Mouse (Mus musculus) hindbrain, embryonic 16.5 days (tissue): ENCODE results near the gene Dnttip2. TPM values are rescaled to one million over a fixed set of nuclear protein-coding genes. Genes with fewer than 3 reads are reported as not detected.
"Not testable (repeated sequence)": the region's sequence is repeated elsewhere in the genome, so short reads cannot be mapped to it uniquely, and the experiment has no call there.

ENCODE experiments used
- ATAC-seq: fragments of 200-750 bp; cut with Nextera tagmentation; 2 replicates; pipeline ENCODE4 v1.8.0; 2017; ENCODE audit warnings: moderate TSS enrichment, moderate library complexity
- H3K27ac ChIP-seq: fragments of 300-500 bp; sonication (generic); 2 replicates; pipeline ENCODE4 v1.5.1; 2014; ENCODE audit warnings: low read depth, mild to moderate bottlenecking, control low read depth, low read length, moderate library complexity
- H3K27me3 ChIP-seq: fragments of 300-500 bp; sonication (generic); replicated peaks from 2 replicates; pipeline ENCODE4 v1.6.1; 2014; ENCODE audit warnings: low read length; ENCODE audit not compliant: control insufficient read depth, insufficient read depth
- H3K36me3 ChIP-seq: fragments of 300-500 bp; sonication (generic); 2 replicates; pipeline ENCODE4 v1.6.1; 2014; ENCODE audit warnings: mild to moderate bottlenecking, low read length, moderate library complexity, mixed read lengths; ENCODE audit not compliant: control insufficient read depth, insufficient read depth
- H3K4me1 ChIP-seq: fragments of 300-500 bp; sonication (generic); 2 replicates; pipeline ENCODE4 v1.6.1; 2014; ENCODE audit warnings: low read depth, low read length; ENCODE audit not compliant: control insufficient read depth, insufficient read depth
- H3K4me2 ChIP-seq: fragments of 300-500 bp; sonication (generic); 2 replicates; pipeline ENCODE4 v1.6.1; 2014; ENCODE audit warnings: mild to moderate bottlenecking, low read length, control low read depth, moderate library complexity
- H3K4me3 ChIP-seq: fragments of 300-500 bp; sonication (generic); 2 replicates; pipeline ENCODE4 v1.5.1; 2014; ENCODE audit warnings: mild to moderate bottlenecking, low read length, control low read depth, moderate library complexity
- H3K9ac ChIP-seq: fragments of 300-500 bp; sonication (generic); 2 replicates; pipeline ENCODE4 v1.6.1; 2014; ENCODE audit warnings: low read depth, mild to moderate bottlenecking, control low read depth, low read length, moderate library complexity
- H3K9me3 ChIP-seq: fragments of 300-500 bp; sonication (generic); 2 replicates; pipeline ENCODE4 v1.6.1; 2014; ENCODE audit warnings: mild to moderate bottlenecking, low read length, moderate library complexity; ENCODE audit not compliant: control insufficient read depth
- WGBS: fragments of 180-500 bp; shearing (Covaris S2); extraction: QIAGEN DNeasy Blood & Tissue Kit; methylation state at CpG from one replicate; pipeline ENCODE4 v1.1.7; 2014; 5-methylcytosine and 5-hydroxymethylcytosine counted together
- polyA plus RNA-seq: library from polyadenylated mRNA; unstranded; fragments of >200 nt; fragmentation: Nextera tagmentation; extraction: Ambion mirVana; gene quantifications from 2 replicates; pipeline ENCODE4 v1.2.1, GENCODE M21; 2015

Gene Dnttip2
- polyA plus RNA-seq, 1 experiment from 2014 or later, result 39.8 TPM

GRCm38 (mm10) chr3:122287195-122287594 lies 13.0 kb downstream of the Dnttip2 start:
- no peak for ATAC-seq
- 78% methylated on average over 5 of the region's 5 CpGs for WGBS
- Histone ChIP-seq H3K9me3 (no peaks in the 10 kb centered on the region), H3K36me3 (peaks cover 13% of the 10 kb centered on the region), H3K27ac (no peak overlapping the region), H3K27me3 (no peaks in the 10 kb centered on the region), H3K9ac (no peak overlapping the region), H3K4me2 (no peak overlapping the region), H3K4me1 (peaks cover 19% of the 10 kb centered on the region), H3K4me3 (no peak overlapping the region)

GRCm38 (mm10) chr3:122288613-122289195 lies 14.5 kb downstream of the Dnttip2 start:
- no peak for ATAC-seq
- 90% methylated on average over 5 of the region's 5 CpGs for WGBS
- peaks cover 24% of the 10 kb centered on the region for H3K4me1 ChIP-seq

GRCm38 (mm10) chr3:122289344-122289743 lies 15.2 kb downstream of the Dnttip2 start:
- ATAC-seq, H3K4me3 ChIP-seq, H3K9me3 ChIP-seq, H3K27ac ChIP-seq, H3K36me3 ChIP-seq, H3K9ac ChIP-seq, H3K27me3 ChIP-seq, H3K4me2 ChIP-seq: not testable (repeated sequence)
- peaks cover 27% of the 10 kb centered on the region for H3K4me1 ChIP-seq
- 78% methylated on average over 3 of the region's 4 CpGs for WGBS

More at GRCm38 (mm10) chr3:122288613-122289195, 14.5 kb downstream of the Dnttip2 start:
- no peak overlapping the region for H3K4me2 ChIP-seq
- H3K36me3 ChIP-seq, result peaks cover 6% of the 10 kb centered on the region
- H3K9ac ChIP-seq, result no peak overlapping the region
- no peaks in the 10 kb centered on the region for H3K9me3 ChIP-seq
- H3K27ac ChIP-seq, result no peak overlapping the region
- H3K4me3 ChIP-seq, result no peak overlapping the region
- H3K27me3 ChIP-seq, result no peaks in the 10 kb centered on the region

GRCm38 (mm10) chr3:122290696-122291095 lies 16.5 kb downstream of the Dnttip2 start:
- Histone ChIP-seq H3K9me3 (no peaks in the 10 kb centered on the region), H3K27ac (peak overlapping the region; percentile 34; the same call in 1 of the 2 replicates), H3K4me2 (no peak overlapping the region), H3K4me3 (no peak overlapping the region), H3K4me1 (peaks cover 35% of the 10 kb centered on the region), H3K9ac (no peak overlapping the region; the same call in 1 of the 2 replicates), H3K27me3 (no peaks in the 10 kb centered on the region), H3K36me3 (no peaks in the 10 kb centered on the region; the same call in 1 of the 2 replicates)
- 67% methylated on average over 7 of the region's 7 CpGs for WGBS
- no peak for ATAC-seq

- WGBS, result 43% methylated on average over 12 of the region's 12 CpGs
These were observed 17.6 kb downstream of the Dnttip2 start for GRCm38 (mm10) chr3:122291828-122292227.

GRCm38 (mm10) chr3:122292300-122293222 lies 18.4 kb downstream of the Dnttip2 start:
- peak; percentile 53 for ATAC-seq
- H3K36me3 ChIP-seq, result no peaks in the 10 kb centered on the region
- peak overlapping the region; percentile 99 for H3K27ac ChIP-seq
- H3K9me3 ChIP-seq, result no peaks in the 10 kb centered on the region
- peak overlapping the region; percentile 88 for H3K4me3 ChIP-seq
- 6% methylated on average over 44 of the region's 54 CpGs for WGBS
- peak overlapping the region; percentile 92 for H3K4me2 ChIP-seq
- peaks cover 36% of the 10 kb centered on the region for H3K4me1 ChIP-seq
- peak overlapping the region; percentile 98 for H3K9ac ChIP-seq
- no peaks in the 10 kb centered on the region for H3K27me3 ChIP-seq

More at GRCm38 (mm10) chr3:122291828-122292227, 17.6 kb downstream of the Dnttip2 start:
- no peak for ATAC-seq
- peaks cover 36% of the 10 kb centered on the region for H3K4me1 ChIP-seq
- peak overlapping the region; percentile 98 for H3K9ac ChIP-seq
- peak overlapping the region; percentile 99 for H3K27ac ChIP-seq
- H3K27me3 ChIP-seq, result no peaks in the 10 kb centered on the region
- no peaks in the 10 kb centered on the region for H3K36me3 ChIP-seq
- H3K9me3 ChIP-seq, result no peaks in the 10 kb centered on the region
- peak overlapping the region; percentile 88 for H3K4me3 ChIP-seq
- H3K4me2 ChIP-seq, result peak overlapping the region; percentile 92

GRCm38 (mm10) chr3:122293223-122293953 lies 19.2 kb downstream of the Dnttip2 start:
- peak overlapping the region; percentile 98 for H3K9ac ChIP-seq
- peak overlapping the region; percentile 88 for H3K4me3 ChIP-seq
- peaks cover 36% of the 10 kb centered on the region for H3K4me1 ChIP-seq
- peak overlapping the region; percentile 92 for H3K4me2 ChIP-seq
- no peaks in the 10 kb centered on the region for H3K9me3 ChIP-seq
- under 1% methylated on average over 81 of the region's 105 CpGs for WGBS
- H3K27me3 ChIP-seq, result no peaks in the 10 kb centered on the region
- peak overlapping the region; percentile 99 for H3K27ac ChIP-seq
- H3K36me3 ChIP-seq, result no peaks in the 10 kb centered on the region
- peak; percentile 86 for ATAC-seq

GRCm38 (mm10) chr3:122293954-122294850 lies 20.0 kb downstream of the Dnttip2 start, which contains the start of gene Bcar3:
Gene Bcar3 (plus strand): TSS chr3:122294136.
- peak; percentile 89 for ATAC-seq
- Histone ChIP-seq H3K27me3 (no peaks in the 10 kb centered on the region), H3K9ac (peak within 1 kb of the TSS; percentile 98), H3K9me3 (no peaks in the 10 kb centered on the region), H3K4me1 (peaks cover 36% of the 10 kb centered on the region), H3K4me3 (peak within 1 kb of the TSS; percentile 88), H3K4me2 (peak within 1 kb of the TSS; percentile 92), H3K27ac (peak within 1 kb of the TSS; percentile 99), H3K36me3 (no peaks in the 10 kb centered on the region)
- 2% methylated on average over 37 of the region's 37 CpGs for WGBS
